Mouse (Mus musculus): ENCODE measurements around the gene Styxl1.

Styxl1 gene

DNA sequence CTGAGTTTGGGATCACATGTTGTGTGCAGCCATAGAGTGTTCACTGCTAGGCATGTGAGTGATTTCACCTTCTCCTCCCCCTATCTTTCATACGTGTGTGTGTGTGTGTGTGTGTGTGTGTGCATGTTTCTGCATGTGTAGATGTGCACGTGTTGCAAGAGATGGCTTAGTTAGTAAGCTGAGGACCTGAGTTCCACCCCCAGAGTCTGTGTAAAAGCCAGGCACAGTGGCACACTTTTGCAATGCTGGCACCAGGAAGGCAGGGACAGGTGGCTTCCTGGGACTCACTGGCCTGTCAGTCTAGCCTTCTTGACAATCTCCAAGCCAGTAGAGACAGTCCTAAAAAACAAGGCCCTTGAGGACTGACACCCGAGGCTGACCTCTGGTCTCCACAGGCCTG lies 13.2 kb downstream of the Styxl1 start:
- DNase-seq (ENCODE audit: low spot score) = no peak

DNA sequence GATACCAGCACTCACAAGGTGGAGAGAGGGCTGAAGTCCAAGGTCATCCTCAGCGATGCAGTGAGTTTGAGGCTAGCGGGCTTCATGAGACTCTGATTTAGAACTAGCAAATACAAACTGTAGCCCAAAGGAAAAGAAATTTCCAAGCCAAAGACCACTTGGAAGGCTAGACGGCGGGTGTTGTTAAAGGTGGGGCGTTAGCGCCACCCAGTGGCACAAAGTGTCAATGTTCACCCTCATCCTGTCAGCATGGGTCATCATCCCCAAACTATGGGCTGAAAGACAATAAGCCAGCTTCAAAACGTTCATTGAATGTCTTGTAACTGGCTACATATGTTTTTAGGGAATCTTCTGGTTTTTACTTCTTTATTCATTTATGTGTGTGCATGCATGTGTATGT lies 14.7 kb downstream of the Styxl1 start:
- peak; percentile 91 for DNase-seq (ENCODE audit: low spot score)

DNA sequence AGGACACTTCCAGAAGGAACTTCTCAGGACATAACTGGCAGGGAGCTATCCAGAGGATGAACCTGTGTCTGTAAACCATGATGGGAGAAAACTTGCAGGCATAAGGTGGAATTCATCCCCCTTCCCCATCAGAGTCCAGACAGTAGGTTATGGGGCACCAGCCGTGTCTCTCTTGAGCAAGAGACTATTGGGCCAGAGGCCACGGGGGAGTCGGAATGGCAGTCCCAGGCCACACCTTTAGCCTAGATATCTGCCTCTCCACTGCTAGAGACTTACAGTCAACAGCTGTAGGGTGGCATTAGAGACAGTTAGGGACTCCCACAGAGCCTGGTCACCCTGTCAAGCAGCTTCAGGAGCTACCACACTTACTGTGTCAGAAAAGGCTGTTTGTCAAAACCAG lies 16.3 kb downstream of the Styxl1 start:
- DNase-seq (ENCODE audit: low spot score) = no peak

DNA sequence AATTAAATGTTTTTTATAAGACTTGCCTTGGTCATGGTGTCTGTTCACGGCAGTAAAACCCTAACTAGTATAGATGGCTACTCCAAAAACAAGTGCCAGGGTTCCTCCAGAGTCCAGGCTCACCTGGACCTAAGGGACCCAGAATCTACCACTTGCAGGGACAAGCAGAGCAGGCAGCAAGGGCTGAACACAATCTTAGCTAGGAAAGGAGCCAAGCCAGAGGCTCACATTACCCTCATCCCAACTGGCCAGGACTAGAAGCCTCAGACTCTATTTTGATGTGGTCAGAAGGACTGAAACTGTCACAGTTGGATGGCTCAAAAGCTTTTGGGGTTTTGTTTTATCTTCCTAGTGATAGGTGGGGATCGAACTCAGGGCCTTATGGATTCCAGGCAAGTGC lies 26.6 kb downstream of the Styxl1 start:
- no peak for DNase-seq (ENCODE audit: low spot score)

DNA sequence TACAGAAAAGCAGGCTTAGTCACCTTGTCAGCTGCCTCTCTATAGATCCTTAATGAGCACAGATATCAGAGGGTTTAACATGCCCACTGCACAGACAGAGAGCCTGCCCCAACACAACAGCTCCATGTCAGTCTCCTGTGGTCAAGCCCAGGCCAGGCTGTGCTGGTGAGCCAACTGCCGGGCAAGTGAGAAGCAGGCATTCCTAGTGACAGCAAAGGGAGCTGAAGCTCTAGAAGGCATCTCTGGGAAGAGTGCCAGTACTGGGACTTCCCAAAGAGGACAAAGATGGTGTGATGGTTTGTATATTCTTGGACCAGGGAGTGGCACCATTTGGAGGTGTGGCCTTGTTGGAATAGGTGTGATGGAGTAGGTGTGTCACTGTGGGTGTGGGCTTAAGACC lies 27.1 kb downstream of the Styxl1 start:
- DNase-seq (ENCODE audit: low spot score) = no peak

DNA sequence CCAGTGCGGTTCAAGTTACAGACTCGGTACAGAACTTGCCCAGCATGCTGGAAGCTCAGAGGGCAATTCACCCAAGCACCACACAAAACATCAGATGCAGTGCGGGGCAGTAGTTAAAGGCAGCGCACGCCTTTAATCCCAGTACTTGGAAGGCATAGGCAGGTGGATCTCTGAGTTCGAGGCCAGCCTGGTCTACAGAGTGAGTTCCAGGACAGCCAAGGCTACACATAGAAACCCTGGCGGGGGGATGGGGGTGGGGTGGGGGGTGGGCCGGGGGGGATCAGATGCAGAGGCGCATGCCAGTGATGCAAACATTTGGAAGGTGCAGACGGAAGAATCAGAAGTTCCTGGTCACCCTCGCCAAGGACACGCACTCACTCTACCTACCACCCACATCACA lies 33.4 kb downstream of the Styxl1 start:
- DNase-seq (ENCODE audit: low spot score) = no peak

DNA sequence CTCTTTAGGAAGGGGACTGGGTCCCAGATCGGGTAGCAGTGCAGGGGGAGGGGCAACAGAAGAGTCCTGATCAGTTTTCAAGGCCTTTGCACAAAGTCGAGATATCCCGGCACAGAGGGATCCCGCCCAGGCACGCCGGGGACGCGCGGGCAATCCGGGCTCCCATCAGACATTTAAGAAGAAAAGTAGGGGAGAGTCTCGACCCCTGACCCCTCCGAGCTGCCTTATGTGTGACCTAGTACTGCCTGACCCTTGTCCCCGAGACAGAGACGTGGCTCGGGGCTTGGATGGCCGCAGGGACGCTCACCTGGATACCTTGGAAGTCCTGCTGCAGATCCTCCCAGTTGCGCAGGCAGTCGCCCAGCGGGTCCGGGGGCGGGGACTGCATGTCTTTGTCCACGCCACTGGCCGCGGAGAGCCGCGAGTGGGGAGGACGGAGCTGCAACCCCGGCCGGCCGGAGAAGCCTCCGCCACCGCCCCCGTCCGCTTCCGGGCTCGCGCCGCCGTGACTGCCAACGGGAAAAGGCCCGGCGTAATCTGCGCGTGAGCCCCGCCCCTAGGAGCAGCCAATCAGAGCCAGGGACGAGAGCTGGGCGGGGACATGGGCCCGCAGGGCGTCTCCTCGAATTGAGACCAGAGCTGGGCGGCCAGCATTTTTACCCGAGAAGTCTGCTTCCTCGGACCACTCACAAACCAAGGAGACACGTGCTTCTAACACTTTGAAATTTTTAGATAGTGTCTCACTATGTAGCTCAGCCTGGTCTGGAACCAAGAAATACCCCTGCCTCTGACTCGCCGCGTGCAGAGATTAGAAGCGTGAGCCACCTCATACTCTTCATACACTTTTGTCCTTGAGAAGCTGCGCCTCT lies 34.2 kb downstream of the Styxl1 start, which contains the start of gene Tmem120a:
Gene Tmem120a, minus strand, starts transcription at position 708 of the 869 bp plus-strand sequence.
- peak; percentile 95 for DNase-seq (ENCODE audit: low spot score)

DNA sequence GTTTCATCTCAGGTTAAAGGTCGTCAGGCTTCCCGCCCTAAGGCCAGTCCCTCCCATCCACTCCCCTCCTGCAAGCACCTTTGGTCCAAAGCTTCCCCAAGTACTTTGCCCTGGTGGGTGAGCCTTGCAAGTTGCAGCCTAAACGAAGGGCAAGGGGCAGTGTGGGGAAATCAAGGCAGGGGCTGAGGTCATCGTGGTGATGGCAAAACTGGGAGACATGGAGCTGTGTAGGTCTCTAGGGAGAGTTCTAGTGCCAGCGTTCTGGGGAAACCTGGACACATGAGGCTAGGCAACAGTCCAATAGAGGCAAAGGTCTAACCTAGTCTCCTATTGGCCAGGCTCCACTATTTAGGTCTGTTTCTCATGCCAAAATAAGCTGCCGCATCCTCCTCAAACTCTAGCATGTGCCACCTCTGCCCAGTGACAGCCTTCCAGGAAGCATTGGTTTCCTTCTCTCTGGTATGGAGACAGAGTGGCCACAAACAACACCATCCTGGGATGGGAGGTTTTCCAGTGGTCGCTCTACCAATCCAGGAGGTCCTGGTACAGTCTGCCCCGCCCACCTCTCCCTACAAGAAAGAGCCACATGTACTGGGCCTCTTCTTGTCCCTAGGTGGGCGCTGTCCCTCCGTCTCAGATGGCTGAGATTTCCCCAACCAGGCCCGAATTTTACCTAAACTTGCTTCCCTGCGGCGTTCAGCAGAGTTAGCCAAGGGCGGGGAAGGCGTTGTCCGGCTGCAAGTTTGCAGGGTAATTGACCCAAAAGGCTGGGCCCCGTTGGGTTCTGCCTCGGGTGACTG lies 35.0 kb downstream of the Styxl1 start:
- DNase-seq (ENCODE audit: low spot score) = peak; percentile 67

DNA sequence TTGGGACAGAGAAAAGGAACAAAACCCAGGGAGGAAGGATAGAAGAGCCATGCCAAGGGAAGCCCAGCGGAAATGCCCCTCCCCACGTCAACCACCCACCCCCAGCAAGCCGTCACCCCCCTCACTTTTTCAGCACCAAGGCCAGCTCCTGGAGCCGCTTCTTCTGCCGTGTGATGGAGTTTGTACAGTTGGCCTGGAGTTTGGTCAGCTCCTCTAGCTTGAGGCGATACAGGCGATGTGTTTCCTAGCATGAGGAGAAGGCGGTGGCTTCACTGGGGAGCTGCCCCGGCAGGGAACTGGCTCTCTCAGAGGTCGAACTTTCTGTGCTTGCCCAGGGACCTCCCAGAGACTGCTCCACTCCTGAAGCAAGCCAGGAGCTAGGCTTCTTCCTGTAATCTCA lies 36.0 kb downstream of the Styxl1 start:
- DNase-seq (ENCODE audit: low spot score) = no peak

DNA sequence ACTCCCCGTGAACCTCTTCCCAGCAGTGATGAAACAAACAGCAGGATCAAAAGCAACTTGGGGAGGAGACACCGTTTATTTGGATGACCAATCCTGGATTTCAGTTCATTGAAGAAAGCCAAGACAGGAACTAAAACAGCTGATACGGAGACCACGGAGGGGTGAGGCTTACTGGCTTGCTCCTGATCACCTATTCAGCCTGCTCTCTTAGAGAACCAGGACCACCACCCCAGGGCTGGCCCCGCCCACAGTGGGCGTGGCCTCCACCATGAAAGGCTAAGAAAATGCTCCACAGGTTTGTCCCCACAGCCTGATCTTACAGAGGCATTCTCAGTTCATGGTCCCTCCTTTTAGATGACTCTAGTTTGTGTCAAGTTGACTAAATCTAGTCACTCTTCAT lies 39.9 kb downstream of the Styxl1 start:
- peak; percentile 16 for DNase-seq (ENCODE audit: low spot score)

DNA sequence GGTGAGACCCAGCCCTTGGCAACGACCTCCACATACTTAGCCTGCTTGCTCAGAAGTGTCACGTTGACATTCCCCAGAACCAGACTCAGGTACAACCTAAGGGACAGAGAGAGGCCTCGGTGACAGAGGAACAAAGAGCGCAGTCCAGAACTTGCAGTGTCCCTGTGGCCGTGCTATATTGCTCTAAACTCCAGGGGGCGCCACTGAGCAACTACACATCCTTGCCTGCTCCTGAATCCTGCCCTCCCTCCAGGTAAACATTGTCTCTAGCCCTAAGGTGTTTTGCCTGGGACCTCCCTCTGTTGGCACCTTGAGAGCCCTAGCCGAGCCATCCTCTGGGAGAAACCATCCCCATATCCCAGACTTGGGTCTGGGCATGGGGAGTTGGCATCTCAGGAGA lies 41.0 kb downstream of the Styxl1 start:
- no peak for DNase-seq (ENCODE audit: low spot score)

DNA sequence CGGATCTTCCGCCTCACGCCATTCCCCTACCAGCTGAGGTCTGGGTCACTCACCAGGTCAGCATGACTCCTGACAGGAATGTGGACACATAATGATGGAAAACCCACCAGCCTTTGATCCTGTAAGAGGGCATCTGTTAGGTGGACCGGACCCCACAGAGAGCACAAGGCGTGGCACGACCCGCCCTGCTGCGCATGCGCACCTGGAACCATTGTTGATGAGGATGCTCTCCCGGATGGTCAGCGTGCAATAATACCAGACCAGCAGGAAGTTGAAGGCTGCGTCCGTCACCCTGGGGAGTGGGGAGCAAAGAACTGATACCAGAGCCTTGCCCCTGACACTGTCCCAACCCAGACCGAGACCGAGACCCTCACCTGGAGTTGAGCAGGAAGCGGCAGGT lies 41.6 kb downstream of the Styxl1 start:
- DNase-seq (ENCODE audit: low spot score) = no peak

DNA sequence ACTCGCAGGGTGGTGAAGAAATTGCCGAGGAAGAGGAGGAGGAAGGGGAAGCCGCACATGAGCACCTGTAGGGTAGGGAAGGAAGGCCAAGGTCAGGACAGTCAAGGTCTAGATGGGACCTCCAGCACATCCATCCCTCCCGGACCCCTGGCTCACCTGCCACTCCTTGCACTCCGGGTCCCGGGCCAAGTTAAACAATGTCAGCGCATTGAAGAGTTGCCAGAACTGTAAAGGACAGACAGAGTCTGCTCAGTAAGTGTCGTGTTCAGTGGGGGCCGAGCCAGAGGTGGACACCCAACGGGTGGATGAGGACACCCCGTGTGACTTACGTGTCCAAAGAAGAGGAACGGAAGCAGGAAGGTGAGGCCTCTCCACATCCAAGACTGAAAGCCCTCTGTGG lies 42.4 kb downstream of the Styxl1 start:
- no peak for DNase-seq (ENCODE audit: low spot score)

DNA sequence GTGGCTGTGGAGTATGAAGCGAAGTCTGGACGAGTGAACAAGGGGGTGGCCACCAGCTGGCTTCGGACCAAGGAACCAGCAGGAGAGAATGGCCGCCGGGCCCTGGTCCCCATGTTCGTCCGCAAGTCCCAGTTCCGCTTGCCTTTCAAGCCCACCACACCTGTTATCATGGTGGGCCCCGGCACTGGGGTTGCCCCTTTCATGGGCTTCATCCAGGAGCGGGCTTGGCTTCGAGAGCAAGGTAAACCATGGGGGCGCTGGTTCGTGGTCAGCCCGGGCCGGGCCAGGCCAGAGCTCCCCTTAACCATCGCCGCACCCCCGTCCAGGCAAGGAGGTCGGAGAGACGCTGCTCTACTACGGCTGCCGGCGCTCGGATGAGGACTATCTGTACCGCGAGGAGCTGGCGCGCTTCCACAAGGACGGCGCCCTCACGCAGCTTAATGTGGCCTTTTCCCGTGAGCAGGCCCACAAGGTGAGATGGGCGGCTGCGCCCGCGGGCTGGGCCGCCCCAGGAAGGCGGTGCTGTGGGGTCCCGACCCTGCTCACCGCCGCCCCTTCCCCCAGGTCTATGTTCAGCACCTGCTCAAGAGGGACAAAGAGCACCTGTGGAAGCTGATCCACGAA lies 44.0 kb downstream of the Styxl1 start:
- no peak for DNase-seq (ENCODE audit: low spot score)

DNA sequence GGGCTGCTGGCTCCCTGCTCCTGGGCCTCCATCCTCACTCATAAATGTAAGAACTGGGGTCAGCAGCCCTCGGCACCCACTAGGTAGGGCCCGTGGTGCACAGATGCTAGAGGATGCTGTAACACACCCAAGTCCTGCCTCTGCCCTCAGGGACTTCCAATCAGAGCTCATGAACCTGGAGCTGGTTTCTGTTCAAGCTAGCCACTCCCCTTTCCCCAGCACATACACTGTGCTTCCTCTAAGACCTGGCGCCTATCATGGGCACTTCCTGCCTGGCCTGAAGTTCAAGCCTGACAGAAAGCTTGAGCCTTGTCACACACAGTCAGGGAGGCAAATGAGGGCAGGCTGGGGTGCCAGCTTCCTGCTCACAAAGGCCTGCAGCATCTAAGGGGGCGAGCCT lies 45.1 kb downstream of the Styxl1 start:
- no peak for DNase-seq (ENCODE audit: low spot score)

DNA sequence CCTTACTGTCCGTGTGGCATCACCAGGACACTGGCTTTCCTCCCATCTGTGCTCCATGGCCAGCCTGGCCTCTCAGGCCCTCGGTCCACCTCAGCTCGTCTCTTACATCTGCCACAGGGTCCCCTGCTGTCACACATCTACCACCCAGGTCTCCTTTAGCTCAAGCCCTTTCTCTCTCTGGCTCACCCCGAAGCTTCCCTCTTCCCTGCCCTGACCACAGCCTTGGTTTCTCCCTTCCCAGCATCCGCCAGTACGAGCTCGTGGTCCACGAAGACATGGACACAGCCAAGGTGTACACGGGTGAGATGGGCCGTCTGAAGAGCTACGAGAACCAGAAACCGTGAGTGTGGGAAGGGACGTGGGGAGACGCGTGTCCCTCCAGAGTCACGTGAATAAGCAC lies 46.9 kb downstream of the Styxl1 start:
- no peak for DNase-seq (ENCODE audit: low spot score)

DNA sequence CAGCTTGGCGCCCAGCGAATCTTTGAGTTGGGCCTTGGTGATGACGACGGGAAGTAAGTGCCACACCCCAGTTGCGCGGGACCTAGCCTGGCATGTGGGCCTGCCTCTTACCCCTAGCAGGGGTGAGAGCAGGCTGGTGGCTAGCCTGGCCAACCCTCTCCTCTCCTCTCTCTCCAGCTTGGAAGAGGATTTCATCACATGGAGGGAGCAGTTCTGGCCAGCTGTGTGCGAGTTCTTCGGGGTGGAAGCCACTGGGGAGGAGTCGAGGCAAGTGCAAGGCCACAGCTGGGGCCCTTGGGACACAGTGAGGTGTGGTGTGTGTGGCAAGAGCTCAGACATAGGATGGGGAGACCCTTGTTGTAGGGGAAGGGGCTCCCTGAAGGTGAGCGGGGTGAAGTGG lies 47.3 kb downstream of the Styxl1 start:
- DNase-seq (ENCODE audit: low spot score) = no peak

DNA sequence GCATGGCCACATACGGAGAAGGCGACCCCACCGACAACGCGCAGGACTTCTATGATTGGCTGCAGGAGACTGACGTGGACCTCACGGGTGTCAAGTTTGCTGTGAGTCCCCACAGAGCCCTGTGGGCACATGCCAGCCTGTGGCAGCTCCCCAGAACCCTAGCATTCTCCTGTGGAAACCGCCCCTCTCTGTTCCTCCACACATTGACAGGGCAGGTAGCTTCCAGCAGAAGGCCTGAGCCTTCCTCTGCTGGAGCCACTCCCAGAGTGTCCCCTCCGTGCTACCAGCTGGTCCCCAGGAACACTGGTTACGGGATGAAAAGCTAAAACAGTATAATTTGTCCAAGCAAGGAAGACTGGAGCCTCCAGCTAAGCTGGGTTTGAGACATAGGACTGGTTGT lies 47.9 kb downstream of the Styxl1 start:
- DNase-seq (ENCODE audit: low spot score) = no peak

DNA sequence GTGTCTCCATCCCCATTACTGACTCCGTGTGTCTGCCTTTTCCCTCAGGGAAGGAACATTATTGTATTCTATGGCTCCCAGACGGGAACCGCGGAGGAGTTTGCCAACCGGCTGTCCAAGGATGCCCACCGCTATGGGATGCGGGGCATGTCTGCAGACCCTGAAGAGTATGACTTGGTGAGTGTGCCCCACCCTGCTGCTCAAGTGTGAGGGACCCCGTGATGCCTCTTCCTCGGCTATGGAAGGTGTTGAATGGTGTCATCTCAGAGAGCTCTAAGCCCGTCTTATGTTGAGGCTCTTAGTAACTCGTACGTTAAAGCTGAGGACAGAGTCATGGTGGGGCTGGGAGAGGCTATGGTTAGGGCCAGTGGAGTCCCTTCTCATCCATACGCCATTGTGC lies 48.8 kb downstream of the Styxl1 start:
- DNase-seq (ENCODE audit: low spot score) = no peak

DNA sequence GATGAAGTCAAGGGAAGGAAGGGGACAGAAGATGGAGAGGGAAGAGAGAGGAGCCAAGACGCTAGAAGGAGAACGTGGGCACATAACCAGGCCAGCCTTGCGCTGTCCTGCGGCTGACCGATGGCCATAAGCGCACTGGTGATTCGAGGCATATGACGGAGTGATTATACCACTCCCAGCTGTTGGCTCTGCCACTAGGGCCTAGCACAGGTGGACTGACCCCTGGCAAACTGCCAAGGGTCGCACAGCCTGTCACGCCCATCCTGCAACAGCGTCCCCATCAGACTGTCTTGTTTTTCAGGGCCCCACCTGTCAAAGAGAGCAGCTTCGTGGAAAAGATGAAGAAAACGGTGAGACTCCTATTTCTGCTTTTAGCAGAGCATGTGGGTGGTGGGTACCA lies 49.8 kb downstream of the Styxl1 start:
- no peak for DNase-seq (ENCODE audit: low spot score)

DNA sequence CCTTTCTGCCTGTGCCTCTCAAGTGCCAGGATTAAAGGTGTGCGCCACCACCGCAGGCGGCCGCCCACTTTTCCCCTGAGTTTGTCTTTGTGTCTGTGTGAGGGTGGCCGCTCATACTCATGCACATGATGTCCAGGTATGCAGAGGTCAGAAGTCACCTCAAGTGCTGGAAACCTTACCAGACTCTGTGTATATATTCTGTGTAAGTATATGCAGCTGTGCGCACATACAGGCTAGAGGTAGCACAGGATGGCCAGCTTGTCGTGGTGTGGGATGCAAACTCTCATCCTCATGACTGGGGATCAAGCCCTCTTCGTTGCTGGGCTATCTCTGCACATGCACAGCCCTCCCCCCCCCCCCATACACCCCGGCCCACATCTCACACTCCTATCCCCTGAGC lies 50.3 kb downstream of the Styxl1 start:
- no peak for DNase-seq (ENCODE audit: low spot score)

DNA sequence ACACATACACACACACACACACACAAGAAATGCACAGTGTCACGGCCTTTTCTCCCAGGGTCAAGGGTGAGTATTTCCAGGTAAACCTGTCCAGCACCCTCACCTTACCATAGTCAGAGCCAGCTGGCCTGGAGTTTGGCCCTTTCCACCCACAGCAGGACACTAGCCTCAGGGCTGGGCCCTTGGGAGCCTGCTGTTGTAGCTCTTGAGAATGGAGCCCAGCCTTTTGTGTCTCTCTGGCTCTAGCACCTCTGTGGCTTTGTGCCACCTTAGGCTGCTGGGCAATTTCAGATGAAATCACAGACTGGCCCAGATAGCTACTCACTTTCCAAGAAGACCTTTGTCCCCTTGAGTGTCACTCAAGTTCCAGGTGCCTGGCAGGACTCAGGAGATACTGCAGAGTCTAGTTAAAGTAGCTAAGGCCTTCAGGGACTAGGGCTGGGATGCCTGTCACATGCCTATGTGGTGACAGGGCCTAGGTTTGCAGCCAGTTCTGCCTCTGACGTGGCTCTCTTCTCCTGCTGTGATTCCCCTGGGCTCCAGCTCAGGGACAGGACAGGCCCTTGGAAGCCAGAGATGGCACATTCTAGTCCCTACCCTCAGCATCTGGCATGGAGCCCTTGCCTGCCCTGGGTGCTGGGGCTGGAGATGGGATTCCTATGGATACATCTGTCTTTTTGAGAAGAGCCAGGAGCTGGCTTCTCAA lies 51.4 kb downstream of the Styxl1 start:
- no peak for DNase-seq (ENCODE audit: low spot score)

Measured in retina, embryonic 14.5 days (tissue).